Mouse (Mus musculus) kidney, embryonic 15.5 days (tissue): ENCODE results near the gene Casq2. TPM values are rescaled to one million over a fixed set of nuclear protein-coding genes. Genes with fewer than 3 reads are reported as not detected.

ENCODE experiments used
- ATAC-seq: fragments of 200-750 bp; cut with Nextera tagmentation; replicated peaks from 2 replicates; pipeline ENCODE4 v1.8.0; 2017; ENCODE audit warnings: moderate TSS enrichment; ENCODE audit not compliant: low FRiP score
- H3K27ac ChIP-seq: fragments of 300-500 bp; sonication (generic); 2 replicates; pipeline ENCODE4 v1.5.1; 2015; ENCODE audit warnings: mild to moderate bottlenecking, inconsistent platforms
- H3K27me3 ChIP-seq: fragments of 300-500 bp; sonication (generic); 2 replicates; pipeline ENCODE4 v1.6.1; 2015; ENCODE audit warnings: inconsistent platforms
- H3K36me3 ChIP-seq: fragments of 300-500 bp; sonication (generic); 2 replicates; pipeline ENCODE4 v1.6.1; 2015; ENCODE audit warnings: inconsistent platforms
- H3K4me1 ChIP-seq: fragments of 300-500 bp; sonication (generic); 2 replicates; pipeline ENCODE4 v1.6.1; 2015; ENCODE audit warnings: inconsistent platforms
- H3K4me2 ChIP-seq: fragments of 300-500 bp; sonication (generic); 2 replicates; pipeline ENCODE4 v1.6.1; 2015; ENCODE audit warnings: moderate library complexity, mild to moderate bottlenecking, inconsistent platforms
- H3K4me3 ChIP-seq: fragments of 300-500 bp; sonication (generic); replicated peaks from 2 replicates; pipeline ENCODE4 v1.5.1; 2015; ENCODE audit warnings: mild to moderate bottlenecking, inconsistent platforms
- H3K9ac ChIP-seq: fragments of 300-500 bp; sonication (generic); 2 replicates; pipeline ENCODE4 v1.6.1; 2015; ENCODE audit warnings: mild to moderate bottlenecking, inconsistent platforms
- H3K9me3 ChIP-seq: fragments of 300-500 bp; sonication (generic); replicated peaks from 2 replicates; pipeline ENCODE4 v1.6.1; 2016; ENCODE audit warnings: inconsistent platforms
- WGBS: fragments of 180-500 bp; shearing (Covaris S2); methylation state at CpG from one replicate; pipeline ENCODE4 v1.1.7; 2015; ENCODE audit warnings: mixed read lengths; 5-methylcytosine and 5-hydroxymethylcytosine counted together
- polyA plus RNA-seq: library from polyadenylated mRNA; unstranded; fragments of >200 nt; fragmentation: Nextera tagmentation; extraction: Ambion mirVana; gene quantifications from 2 replicates; pipeline ENCODE4 v1.2.1, GENCODE M21; 2015

Gene Casq2
- polyA plus RNA-seq, 1 experiment from 2014 or later = 6.6 TPM

DNA sequence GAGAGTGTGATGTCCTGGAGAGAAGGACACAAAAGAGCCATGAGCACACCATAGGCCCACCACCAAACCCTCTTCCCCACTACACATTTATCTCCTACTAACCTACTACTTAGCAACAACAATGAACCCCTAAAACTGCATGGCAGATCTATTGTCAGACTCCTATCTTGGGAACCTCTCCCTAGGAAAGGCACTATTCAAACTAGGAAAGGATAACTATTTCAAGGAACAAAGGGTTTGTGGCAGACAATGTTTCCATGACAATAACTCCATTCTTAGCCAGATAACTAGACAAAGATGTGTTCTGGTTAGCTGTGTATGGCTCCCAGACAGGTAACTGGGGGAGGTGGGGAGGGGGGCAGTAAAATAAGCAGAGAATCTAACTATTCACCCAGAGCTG, 104.4 kb downstream of the Casq2 start:
- no peak overlapping the region for H3K9ac ChIP-seq
- peaks cover 27% of the 10 kb centered on the region for H3K36me3 ChIP-seq
- H3K4me2 ChIP-seq = no peak overlapping the region
- ATAC-seq = no peak
- 0 out of 2 replicates have a peak, but pooled peaks cover 4% of the 10 kb centered on the region for H3K9me3 ChIP-seq
- H3K4me3 ChIP-seq = no peak overlapping the region
- no peaks in the 10 kb centered on the region for H3K27me3 ChIP-seq
- H3K4me1 ChIP-seq = peaks cover 60% of the 10 kb centered on the region
- H3K27ac ChIP-seq = no peak overlapping the region; the same call in 1 of the 2 replicates

DNA sequence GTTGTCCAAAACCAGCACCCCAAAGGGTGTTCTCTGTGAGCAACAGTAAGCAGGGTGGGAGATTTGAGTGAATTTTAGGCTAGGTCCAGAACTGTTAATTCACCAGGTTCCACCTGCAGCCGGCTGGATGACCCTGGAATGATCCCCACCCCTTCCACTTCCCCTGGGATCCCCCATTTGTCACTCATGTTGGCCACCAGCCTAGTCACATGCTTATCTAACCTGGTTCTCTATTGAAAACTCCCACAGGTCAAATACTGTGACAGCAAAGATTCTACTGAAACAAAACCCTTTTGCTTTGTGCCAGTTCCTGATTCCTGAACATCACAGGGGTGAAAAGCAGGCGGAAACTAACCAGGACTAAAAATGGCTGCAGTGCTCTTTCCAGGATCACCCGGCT, 105.4 kb downstream of the Casq2 start:
- no peak overlapping the region for H3K4me2 ChIP-seq
- no peak overlapping the region for H3K4me3 ChIP-seq
- H3K27ac ChIP-seq = no peak overlapping the region
- 75% methylated on average over 3 of the region's 3 CpGs for WGBS
- no peak for ATAC-seq
- peaks cover 18% of the 10 kb centered on the region for H3K36me3 ChIP-seq
- H3K9me3 ChIP-seq = no peaks in the 10 kb centered on the region
- H3K4me1 ChIP-seq = peaks cover 70% of the 10 kb centered on the region
- H3K27me3 ChIP-seq = no peaks in the 10 kb centered on the region
- no peak overlapping the region for H3K9ac ChIP-seq

DNA sequence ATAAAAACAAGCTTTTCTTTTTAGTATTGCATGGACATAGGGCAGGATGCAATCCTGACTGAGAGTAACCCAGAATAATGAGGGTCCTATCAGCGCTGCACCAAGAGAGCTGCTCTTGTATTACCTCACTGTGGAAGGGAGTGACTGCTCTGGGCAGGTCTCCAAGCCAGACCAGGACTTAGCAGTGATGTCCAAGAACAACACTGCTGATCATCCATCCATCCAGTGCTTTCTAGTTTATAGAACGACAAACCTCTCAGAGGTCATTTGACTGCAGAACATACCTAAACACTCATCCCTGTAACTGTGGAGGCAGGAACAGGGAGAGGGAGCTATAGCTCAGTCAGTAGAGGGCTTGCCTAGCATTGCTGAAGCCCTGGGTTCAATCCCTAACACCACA, 106.4 kb downstream of the Casq2 start:
- Histone ChIP-seq H3K36me3 (peaks cover 8% of the 10 kb centered on the region), H3K4me2 (peak overlapping the region; percentile 47; the same call in 1 of the 2 replicates), H3K27me3 (no peaks in the 10 kb centered on the region), H3K27ac (peak overlapping the region; percentile 88), H3K9ac (no peak overlapping the region), H3K4me1 (peaks cover 80% of the 10 kb centered on the region), H3K4me3 (no peak overlapping the region), H3K9me3 (no peaks in the 10 kb centered on the region)
- ATAC-seq = peak; percentile 33; the same call in 1 of the 2 replicates
- 36% methylated on average over 2 of the region's 2 CpGs for WGBS

DNA sequence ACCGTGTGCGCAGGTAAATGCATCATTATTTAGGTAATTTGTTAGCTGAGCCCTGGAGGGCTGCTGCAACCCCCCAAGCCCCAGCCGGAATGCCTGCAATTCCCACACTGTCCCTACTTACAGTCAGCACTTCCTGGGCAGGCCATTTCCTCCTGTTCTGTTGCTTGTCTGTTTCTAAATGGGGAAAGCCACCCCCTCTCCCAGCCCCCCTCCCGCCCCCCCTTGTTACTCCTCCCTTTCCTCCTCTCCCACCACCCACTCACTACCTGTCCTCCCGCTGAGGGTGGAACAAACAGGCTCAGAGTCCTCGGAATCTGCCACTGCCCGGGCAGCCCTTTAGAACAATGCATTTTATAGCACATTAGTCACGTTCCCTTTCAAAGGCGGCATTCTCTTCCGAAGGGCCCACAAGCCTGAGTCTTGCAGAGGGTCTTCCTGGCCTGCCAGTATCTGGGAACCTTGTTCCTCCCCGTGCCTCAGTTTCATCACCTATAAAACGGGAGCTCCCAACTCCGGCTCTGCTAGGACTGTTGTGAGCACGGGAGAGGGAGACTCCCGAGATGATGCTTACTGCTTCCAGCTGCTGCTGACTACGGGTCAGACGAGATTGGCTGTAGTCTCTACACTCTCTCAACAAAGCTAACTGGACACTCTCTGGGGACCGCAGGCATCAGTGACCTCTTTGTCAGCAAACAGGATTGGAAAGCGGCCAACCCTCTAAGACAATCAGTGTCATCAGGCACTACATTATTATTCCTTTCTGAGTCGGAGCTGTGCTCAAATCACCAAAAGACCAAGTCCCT, 107.5 kb downstream of the Casq2 start:
- Histone ChIP-seq H3K9ac (no peak overlapping the region; the same call in 1 of the 2 replicates), H3K4me1 (peaks cover 91% of the 10 kb centered on the region), H3K27me3 (no peaks in the 10 kb centered on the region), H3K36me3 (no peaks in the 10 kb centered on the region), H3K9me3 (no peaks in the 10 kb centered on the region), H3K27ac (peak overlapping the region; percentile 88), H3K4me2 (peak overlapping the region; percentile 47), H3K4me3 (no peak overlapping the region)
- WGBS = 8% methylated on average over 20 of the region's 20 CpGs
- ATAC-seq = peak; percentile 12

DNA sequence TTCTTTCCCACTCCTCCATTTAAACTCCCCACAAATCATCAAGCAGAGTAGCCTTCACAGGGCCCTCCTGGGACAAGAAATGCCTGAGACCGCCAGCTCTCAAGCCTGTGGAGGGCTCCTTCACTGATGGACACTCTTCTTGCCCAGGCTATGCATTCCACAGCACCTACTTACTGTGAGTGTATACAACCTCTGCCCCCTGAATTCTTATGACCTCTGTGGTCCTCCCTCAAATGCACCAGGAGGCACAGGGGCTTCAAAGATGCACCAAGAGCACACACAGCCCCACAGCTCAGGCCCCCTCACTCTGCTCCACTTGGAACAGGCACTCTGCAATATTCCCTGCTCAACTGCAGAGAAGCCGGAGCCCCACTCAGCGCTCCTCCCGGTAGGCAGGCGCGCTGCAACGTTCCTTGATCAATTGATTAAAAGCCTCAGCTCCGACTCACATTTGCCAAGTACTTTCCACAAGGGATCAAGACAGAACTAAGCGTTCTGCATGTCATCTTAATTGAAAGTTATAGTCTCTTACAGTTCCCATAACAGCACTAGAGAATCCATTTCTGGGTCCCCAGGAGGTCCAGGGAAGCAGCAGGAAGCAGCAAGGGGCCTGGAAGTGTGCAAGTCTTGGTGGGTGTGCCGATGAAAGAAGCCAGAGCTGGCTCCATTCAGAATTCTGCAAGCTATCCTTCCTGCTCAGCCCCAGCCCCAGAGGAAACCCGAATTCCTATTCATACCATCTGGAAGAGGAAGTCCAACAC, 108.3 kb downstream of the Casq2 start:
- H3K9ac ChIP-seq = no peak overlapping the region
- ATAC-seq = no peak

DNA sequence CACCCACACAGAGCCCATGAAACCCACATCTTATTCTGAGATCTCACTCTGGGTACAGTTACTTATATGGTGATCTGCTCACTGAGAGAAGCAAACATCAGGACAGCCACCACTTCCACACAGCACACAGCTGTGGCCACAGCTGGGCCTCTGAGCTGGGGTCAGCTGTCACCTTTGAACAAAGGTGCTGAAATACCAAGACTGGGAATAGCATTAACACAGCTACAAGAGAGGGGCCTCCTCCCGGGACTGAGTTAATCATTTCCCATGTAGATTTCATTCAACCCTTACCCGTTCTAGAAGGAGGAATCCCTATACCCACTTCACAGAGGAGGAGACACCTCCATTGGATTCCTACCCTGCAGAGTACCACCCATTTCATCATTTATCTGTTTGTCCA, 109.5 kb downstream of the Casq2 start:
- Histone ChIP-seq H3K4me2 (no peak overlapping the region), H3K9me3 (no peaks in the 10 kb centered on the region), H3K36me3 (no peaks in the 10 kb centered on the region), H3K27ac (0 out of 2 replicates have a peak overlapping the region, but pooled peaks have one; percentile 88), H3K4me3 (no peak overlapping the region), H3K27me3 (peaks cover 2% of the 10 kb centered on the region; the same call in 1 of the 2 replicates), H3K4me1 (peaks cover 95% of the 10 kb centered on the region), H3K9ac (no peak overlapping the region)
- 43% methylated on average over 2 of the region's 2 CpGs for WGBS
- peak; percentile 26; the same call in 1 of the 2 replicates for ATAC-seq

More for the DNA sequence above, 108.3 kb downstream of the Casq2 start:
- Histone ChIP-seq H3K4me3 (no peak overlapping the region), H3K4me2 (peak overlapping the region; percentile 47), H3K27ac (peak overlapping the region; percentile 88), H3K36me3 (no peaks in the 10 kb centered on the region), H3K9me3 (no peaks in the 10 kb centered on the region), H3K4me1 (peaks cover 93% of the 10 kb centered on the region), H3K27me3 (peaks cover 2% of the 10 kb centered on the region; the same call in 1 of the 2 replicates)
- 25% methylated on average over 11 of the region's 11 CpGs for WGBS

Other genes with a start within 250 kb of the Casq2 start
- gene Mab21l3, start 237.5 kb upstream of the Casq2 start, polyA plus RNA-seq = 0.73 TPM in 2 replicates
- 3.1 and 3.9 TPM in 2 replicates for gene Slc22a15, start 162.0 kb upstream of the Casq2 start, polyA plus RNA-seq
- gene Nhlh2, start 76.3 kb upstream of the Casq2 start, polyA plus RNA-seq = not detected in 2 replicates
- gene Vangl1, start 118.3 kb downstream of the Casq2 start, polyA plus RNA-seq = 19.6 and 23.5 TPM in 2 replicates